Mouse (Mus musculus) MEL (cell line): Measurements from ENCODE around the gene Wnt6. TPM values are rescaled to one million over a fixed set of nuclear protein-coding genes. Genes with fewer than 3 reads are reported as not detected.

ENCODE experiments used
- polyA plus RNA-seq, 2 experiments: library from polyadenylated mRNA; stranded (reverse) in 1 of 2; unstranded in 1 of 2; fragments of >175 nt in 1 of 2; fragments of >200 nt in 1 of 2; gene quantifications; 2 replicates each; pipeline versions ENCODE4 v1.2.1 to v1.2.4; 2012; ENCODE audit warnings: low replicate concordance in 2 of 2, low read depth in 1 of 2; ENCODE audit not compliant: insufficient read length in 2 of 2, insufficient read depth in 1 of 2, missing spikeins in 1 of 2
- total RNA-seq: library from RNA; depleted of rRNA; stranded (reverse); fragments of 300-350 nt; gene quantifications from 2 replicates; pipeline ENCODE4 v1.2.3, GENCODE M21; 2012; rRNA removed

Gene Wnt6
- total and polyA plus RNA-seq, 3 experiments = not detected

Other genes with a start within 250 kb of the Wnt6 start
- 0.13 and 0.15 TPM in 2 replicates for gene Plcd4, start 229.0 kb upstream of the Wnt6 start, total RNA-seq
- gene Plcd4, start 229.0 kb upstream of the Wnt6 start, polyA plus RNA-seq = under 1 TPM in 1 of 2 experiments, not detected in 1; 0.77 TPM
- gene Usp37, start 227.6 kb upstream of the Wnt6 start, total RNA-seq = 24.0 and 27.7 TPM in 2 replicates
- 10 to 100 TPM; 17.8 to 77.6 TPM for gene Usp37, start 227.6 kb upstream of the Wnt6 start, polyA plus RNA-seq
- gene Zfp142, start 183.6 kb upstream of the Wnt6 start, total RNA-seq = 9.2 and 10.6 TPM in 2 replicates
- gene Zfp142, start 183.6 kb upstream of the Wnt6 start, polyA plus RNA-seq = 10 to 100 TPM in 1 of 2 experiments, not detected in 1; 21.8 TPM
- gene Bcs1l, start 183.6 kb upstream of the Wnt6 start, total RNA-seq = 24.5 and 27.7 TPM in 2 replicates
- 10 to 100 TPM in 1 of 2 experiments, not detected in 1; 35.0 TPM for gene Bcs1l, start 183.6 kb upstream of the Wnt6 start, polyA plus RNA-seq
- 26.2 and 32.4 TPM in 2 replicates for gene Rnf25, start 170.5 kb upstream of the Wnt6 start, total RNA-seq
- 10 to 100 TPM in 1 of 2 experiments, not detected in 1; 49.7 TPM for gene Rnf25, start 170.5 kb upstream of the Wnt6 start, polyA plus RNA-seq
- gene Stk36, start 170.4 kb upstream of the Wnt6 start, total RNA-seq = 0.23 and 0.26 TPM in 2 replicates
- under 1 TPM in 1 of 2 experiments, not detected in 1; 0.89 TPM for gene Stk36, start 170.4 kb upstream of the Wnt6 start, polyA plus RNA-seq
- gene Ttll4, start 110.1 kb upstream of the Wnt6 start, total RNA-seq = 27.8 and 31.1 TPM in 2 replicates
- gene Ttll4, start 110.1 kb upstream of the Wnt6 start, polyA plus RNA-seq = 10 to 100 TPM in 1 of 2 experiments, not detected in 1; 85.9 TPM
- gene Cyp27a1, start 58.3 kb upstream of the Wnt6 start, total RNA-seq = not detected in 2 replicates
- not detected for gene Cyp27a1, start 58.3 kb upstream of the Wnt6 start, polyA plus RNA-seq
- not detected in 2 replicates for gene Prkag3, start 22.7 kb upstream of the Wnt6 start, total RNA-seq
- under 1 TPM in 1 of 2 experiments, not detected in 1; 0.03 TPM for gene Prkag3, start 22.7 kb upstream of the Wnt6 start, polyA plus RNA-seq
- gene Wnt10a, start 19.6 kb downstream of the Wnt6 start, total RNA-seq = not detected in 2 replicates
- gene Wnt10a, start 19.6 kb downstream of the Wnt6 start, polyA plus RNA-seq = not detected
- not detected in 2 replicates for gene Cdk5r2, start 83.0 kb downstream of the Wnt6 start, total RNA-seq
- not detected for gene Cdk5r2, start 83.0 kb downstream of the Wnt6 start, polyA plus RNA-seq
- not detected in 2 replicates for gene Fev, start 113.5 kb downstream of the Wnt6 start, total RNA-seq
- gene Fev, start 113.5 kb downstream of the Wnt6 start, polyA plus RNA-seq = not detected
- not detected in 2 replicates for gene Cryba2, start 121.3 kb downstream of the Wnt6 start, total RNA-seq
- gene Cryba2, start 121.3 kb downstream of the Wnt6 start, polyA plus RNA-seq = not detected
- not detected in 2 replicates for gene Cfap65, start 163.7 kb downstream of the Wnt6 start, total RNA-seq
- not detected for gene Cfap65, start 163.7 kb downstream of the Wnt6 start, polyA plus RNA-seq
- gene Ihh, start 179.8 kb downstream of the Wnt6 start, total RNA-seq = 0.04 TPM in 1 of 2 replicates, not detected in the other
- under 1 TPM in 1 of 2 experiments, not detected in 1; 0.07 TPM for gene Ihh, start 179.8 kb downstream of the Wnt6 start, polyA plus RNA-seq